Mouse (Mus musculus): ENCODE data around the gene Otog. TPM values are rescaled to one million over a fixed set of nuclear protein-coding genes. Genes with fewer than 3 reads are reported as not detected.

The Otog gene
- total RNA-seq, 2 experiments from 2014 or later: 0.07 to 0.10 TPM

- intact Hi-C loops (cut with DNase I): loop anchor here (2.0 kb wide), 2 partner anchors 99 to 327 kb away; no protein-coding TSS in a partner anchor
- peak; percentile 29 to 49 for DNase-seq (ENCODE audit: low spot score in 2 of 2)
Measured at GRCm38 (mm10) chr7:46279946-46280345, 39.2 kb downstream of the Otog start.

GRCm38 (mm10) chr7:46280896-46281295 lies 40.1 kb downstream of the Otog start:
- DNase-seq (ENCODE audit: low spot score in 2 of 2): no peak
- intact Hi-C loops (cut with DNase I): loop anchor here (2.0 kb wide), 2 partner anchors 98 to 326 kb away; no protein-coding TSS in a partner anchor

DNA sequence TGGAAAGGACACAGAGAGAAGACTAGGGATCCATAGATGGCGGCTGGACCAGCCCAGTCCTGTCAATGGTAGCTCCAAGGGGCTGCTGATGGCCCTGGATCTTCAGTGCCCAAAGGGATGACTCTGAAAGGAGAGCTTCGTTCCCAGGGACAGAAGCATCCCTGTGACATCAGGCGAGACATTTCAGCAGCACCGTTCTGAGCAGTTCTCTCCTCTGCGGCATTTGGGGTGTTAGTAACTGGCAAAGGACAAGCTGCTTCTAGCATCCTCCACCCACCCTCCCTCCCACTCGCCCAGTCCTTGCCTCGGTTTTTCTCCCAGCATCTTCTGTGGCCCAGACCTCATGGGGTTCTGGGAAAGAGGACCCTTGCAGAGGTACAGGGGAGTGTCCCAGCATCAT lies 41.5 kb downstream of the Otog start:
- no peak for DNase-seq (ENCODE audit: low spot score in 2 of 2)
- intact Hi-C loops (cut with DNase I): no loop called here

GRCm38 (mm10) chr7:46283681-46284080 lies 42.9 kb downstream of the Otog start:
- no peak for DNase-seq (ENCODE audit: low spot score in 2 of 2)
- intact Hi-C loops (cut with DNase I): no loop called here

DNA sequence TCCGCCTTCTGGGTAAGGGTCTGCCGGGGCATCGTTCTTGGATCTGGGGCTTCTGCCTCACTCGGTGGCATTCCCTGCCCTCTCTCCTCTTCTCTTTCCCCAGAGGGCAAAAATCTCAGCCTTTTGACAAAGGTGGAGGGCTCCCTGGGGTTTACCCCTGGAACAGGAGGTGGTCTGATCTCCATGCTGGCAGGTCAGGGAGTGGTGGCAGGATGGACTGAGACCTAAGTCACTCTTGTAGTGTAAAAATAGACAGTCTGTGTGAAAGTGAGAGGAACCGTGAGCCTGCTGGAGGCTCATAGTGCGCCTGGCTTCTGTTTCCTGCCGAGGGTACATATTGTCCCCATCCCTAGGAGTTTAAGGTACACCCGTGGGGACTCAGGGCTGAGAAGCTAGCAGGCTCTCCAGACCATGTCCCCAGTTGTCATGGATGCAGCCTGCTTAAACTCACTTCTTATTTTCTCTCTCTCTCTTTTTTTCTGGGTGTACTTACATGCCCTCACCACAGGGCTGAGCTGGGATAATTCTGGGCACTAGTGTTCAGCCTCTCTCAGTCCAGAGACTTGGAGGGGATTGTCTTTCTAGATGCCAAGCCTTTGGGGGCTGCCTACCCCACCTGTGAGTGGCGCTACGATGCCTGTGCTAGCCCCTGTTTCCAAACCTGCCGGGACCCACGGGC lies 44.5 kb downstream of the Otog start:
- intact Hi-C loops (cut with DNase I): no loop called here

DNA sequence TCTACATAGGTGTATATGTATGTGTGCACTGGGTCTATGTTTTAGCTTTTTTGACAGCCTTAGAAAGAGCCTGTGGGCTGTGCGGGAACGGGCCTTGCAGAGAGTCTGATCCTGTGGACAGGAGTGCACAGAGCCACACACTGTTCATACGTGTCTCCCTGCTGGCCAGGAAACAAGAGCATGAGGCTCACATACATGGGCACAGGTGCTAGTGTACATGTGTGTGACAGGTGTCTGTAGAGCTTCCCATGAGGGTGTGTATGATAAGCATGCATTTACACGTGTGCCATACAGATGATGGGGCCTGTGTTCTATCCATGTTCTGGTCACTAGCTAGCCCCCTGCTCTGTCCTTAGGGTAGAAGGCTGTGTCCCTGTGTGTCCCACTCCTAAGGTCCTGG lies 45.6 kb downstream of the Otog start:
- intact Hi-C loops (cut with DNase I): no loop called here
- no peak for DNase-seq (ENCODE audit: low spot score in 2 of 2)

More for the DNA sequence above, 44.5 kb downstream of the Otog start:
- no peak for DNase-seq (ENCODE audit: low spot score in 2 of 2)

- intact Hi-C loops (cut with DNase I): no loop called here
- DNase-seq (ENCODE audit: low spot score in 2 of 2): no peak
Measured at GRCm38 (mm10) chr7:46287051-46287450, 46.3 kb downstream of the Otog start.

DNA sequence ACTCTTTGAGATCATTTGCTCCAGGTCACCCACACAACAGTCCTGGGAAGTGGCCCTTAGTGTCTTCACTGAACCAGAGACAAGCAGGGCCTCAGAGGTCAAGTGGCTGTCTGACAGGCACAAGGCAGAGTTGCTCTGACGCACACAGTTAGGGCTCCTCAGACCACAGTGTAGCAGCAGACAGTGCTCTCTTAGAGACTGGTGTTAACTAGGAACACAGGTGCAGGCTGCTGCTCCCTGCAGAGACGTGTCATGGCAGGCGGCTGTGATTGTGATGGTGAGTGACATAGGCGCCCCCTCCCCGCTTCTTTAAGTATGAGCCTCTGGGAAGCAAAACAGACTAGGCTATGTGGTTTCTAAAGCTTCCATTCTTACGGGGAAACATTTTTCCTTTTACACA lies 55.5 kb downstream of the Otog start:
- no peak for DNase-seq (ENCODE audit: low spot score in 2 of 2)
- intact Hi-C loops (cut with DNase I): no loop called here

DNA sequence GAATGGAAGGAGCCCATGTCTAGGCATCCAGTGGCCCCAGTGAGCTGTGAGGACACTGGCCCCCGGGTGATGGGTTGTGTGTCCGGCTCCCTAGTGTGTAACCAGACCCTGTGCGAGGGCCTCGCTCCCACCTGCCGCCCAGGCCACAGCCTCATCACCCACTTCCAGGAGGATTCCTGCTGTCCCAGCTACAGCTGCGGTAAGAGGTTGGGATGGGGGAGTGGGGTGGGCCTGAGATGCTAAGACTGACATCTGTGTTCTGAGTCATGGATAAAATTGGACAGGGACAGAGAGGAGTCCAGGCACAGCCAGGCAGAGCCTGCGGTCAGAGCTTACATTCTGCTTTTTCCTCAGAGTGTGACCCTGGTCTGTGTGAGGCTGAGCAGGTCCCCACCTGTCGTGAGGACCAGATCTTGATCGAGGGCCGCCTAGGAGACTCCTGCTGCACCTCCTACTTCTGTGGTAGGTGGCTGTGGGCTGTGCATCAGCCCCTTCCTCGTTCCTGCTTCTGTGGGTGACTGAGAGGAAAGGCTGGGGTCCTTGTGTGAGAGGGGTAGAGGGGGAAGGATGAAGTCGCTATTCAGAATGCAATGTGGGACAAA lies 60.3 kb downstream of the Otog start:
- intact Hi-C loops (cut with DNase I): no loop called here
- no peak for DNase-seq (ENCODE audit: low spot score in 2 of 2)

GRCm38 (mm10) chr7:46313486-46313885 lies 72.7 kb downstream of the Otog start:
- intact Hi-C loops (cut with DNase I): no loop called here
- DNase-seq (ENCODE audit: low spot score in 2 of 2): no peak

DNA sequence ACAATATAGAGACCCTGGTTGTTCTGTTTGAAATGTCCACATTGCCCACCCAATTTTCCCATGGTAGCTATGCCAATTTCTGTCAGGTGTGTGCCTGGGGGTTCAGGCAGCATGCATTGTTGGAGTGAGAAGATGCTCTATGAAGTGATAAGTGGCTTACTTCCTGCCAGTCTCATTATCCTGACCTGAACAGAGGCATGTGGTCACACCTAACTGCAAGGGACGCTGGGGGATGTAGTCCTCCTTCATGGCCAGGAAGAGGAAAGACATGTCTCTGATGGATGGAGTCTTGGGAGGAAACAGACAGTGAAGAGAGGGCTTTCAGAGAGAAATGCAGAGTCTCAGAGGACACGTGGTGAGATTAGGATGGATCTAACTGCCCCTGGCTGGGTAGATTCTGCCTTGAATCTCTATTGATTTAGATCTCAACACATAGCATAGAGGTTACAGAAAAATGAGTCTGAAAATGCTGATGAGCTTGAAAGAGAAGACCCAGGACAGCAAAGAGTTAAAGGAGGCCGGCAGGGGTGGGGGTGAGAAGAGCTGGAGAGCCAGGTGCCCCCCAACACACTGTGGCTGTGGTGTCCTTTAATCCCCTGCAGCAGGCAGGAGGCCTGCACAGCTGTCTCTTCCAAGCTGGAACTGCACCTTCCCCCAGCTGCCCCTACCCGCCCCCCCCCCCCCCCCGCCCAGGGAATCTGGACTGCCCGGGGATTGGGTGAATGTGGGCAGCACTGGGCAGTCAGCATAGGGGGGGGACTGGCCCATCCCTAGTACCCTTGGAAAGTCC lies 73.6 kb downstream of the Otog start:
- intact Hi-C loops (cut with DNase I): no loop called here
- DNase-seq (ENCODE audit: low spot score in 2 of 2): no peak

DNA sequence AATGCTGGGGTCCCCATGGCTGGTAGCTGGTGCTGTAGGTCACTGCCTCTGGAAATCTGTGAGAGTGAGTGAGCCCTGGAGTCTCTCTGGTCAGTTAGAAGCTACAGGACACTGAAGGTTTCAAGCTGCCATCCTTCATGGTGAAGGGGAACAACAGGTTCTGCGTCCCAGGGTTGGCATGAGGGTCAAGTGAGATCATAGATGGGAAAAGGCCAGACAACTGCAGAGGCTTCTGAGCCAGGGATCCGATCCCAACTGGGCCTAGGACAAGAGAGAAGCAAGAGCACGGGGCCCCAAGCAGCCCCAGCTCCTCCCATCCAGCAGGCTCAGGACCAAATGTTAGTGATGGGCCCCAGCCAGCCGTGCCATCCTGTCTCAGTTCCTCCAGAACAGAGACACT lies 74.9 kb downstream of the Otog start:
- DNase-seq (ENCODE audit: low spot score in 2 of 2): no peak
- intact Hi-C loops (cut with DNase I): no loop called here

GRCm38 (mm10) chr7:46316948-46317347 lies 76.2 kb downstream of the Otog start:
- intact Hi-C loops (cut with DNase I): no loop called here
- no peak for DNase-seq (ENCODE audit: low spot score in 2 of 2)

- no peak for DNase-seq (ENCODE audit: low spot score in 2 of 2)
- intact Hi-C loops (cut with DNase I): no loop called here
Measured at GRCm38 (mm10) chr7:46321242-46321641, 80.5 kb downstream of the Otog start.

GRCm38 (mm10) chr7:46327896-46328295 lies 87.1 kb downstream of the Otog start:
- DNase-seq (ENCODE audit: low spot score in 2 of 2): peak in 1 of 2 experiments; percentile 26
- intact Hi-C loops (cut with DNase I): no loop called here

DNA sequence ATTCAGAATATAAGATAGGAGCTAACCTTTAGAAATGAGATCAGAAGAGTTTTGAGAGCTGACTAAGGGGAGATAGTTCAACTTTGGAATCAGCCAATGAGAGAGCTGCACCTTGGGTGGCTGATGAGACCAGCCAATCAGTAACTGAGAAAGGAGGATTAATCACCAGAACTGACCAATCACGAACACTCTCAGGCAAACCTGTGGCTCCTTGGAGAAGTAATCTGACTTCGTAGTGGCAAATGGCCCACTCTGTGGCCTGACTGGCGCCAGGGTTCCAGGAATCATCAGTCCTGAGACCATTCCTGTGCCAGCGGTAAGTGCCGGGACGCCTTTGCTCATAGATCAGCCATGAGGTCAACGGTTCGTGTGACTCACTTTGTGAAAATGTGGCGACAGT lies 96.6 kb downstream of the Otog start:
- intact Hi-C loops (cut with DNase I): no loop called here

DNA sequence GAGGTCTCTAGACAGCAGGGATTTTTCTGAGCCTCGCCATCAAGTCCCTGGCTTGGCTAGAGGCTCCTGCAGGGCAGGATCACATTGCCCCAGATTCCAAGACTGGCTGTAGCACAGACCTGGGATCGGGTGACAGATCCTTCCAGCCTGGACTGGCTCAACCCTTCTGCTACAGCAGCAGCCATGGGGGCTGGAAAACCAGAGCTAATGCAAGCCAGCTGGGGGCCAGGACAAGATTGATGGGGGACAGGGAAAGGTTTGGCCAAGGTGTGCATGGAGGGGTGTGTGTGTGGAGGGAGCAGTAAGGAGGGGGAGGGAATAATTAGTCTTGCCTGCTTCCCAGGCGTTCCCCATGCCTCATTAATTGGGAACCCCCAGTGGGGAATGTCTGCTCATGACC lies 99.0 kb downstream of the Otog start:
- no peak for DNase-seq (ENCODE audit: low spot score in 2 of 2)
- intact Hi-C loops (cut with DNase I): no loop called here

More for the DNA sequence above, 96.6 kb downstream of the Otog start:
- DNase-seq (ENCODE audit: low spot score in 2 of 2): no peak

DNA sequence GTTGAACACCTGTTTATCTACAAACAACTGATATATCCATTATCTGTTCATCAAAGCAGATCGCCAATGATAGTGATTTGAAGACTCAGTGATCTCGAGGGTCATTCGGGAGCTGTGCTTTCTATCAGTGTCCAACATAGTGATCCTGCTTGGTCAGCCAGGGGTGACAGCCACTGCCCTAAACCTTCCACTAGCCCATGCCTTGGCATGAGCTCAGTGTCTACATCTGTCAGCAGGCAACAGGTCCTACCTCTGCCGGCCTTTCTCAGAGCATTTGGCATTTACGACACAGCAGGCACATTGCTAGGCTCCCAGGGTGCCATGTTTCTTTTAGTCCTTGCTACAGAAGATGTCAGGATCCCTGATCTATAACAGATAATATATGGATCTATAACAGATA lies 99.5 kb downstream of the Otog start:
- no peak for DNase-seq (ENCODE audit: low spot score in 2 of 2)
- intact Hi-C loops (cut with DNase I): no loop called here

- intact Hi-C loops (cut with DNase I): no loop called here
- no peak for DNase-seq (ENCODE audit: low spot score in 2 of 2)
Measured at GRCm38 (mm10) chr7:46341471-46341870, 100.7 kb downstream of the Otog start.

GRCm38 (mm10) chr7:46347692-46348091 lies 106.9 kb downstream of the Otog start:
- intact Hi-C loops (cut with DNase I): no loop called here
- DNase-seq (ENCODE audit: low spot score in 2 of 2): no peak

DNA sequence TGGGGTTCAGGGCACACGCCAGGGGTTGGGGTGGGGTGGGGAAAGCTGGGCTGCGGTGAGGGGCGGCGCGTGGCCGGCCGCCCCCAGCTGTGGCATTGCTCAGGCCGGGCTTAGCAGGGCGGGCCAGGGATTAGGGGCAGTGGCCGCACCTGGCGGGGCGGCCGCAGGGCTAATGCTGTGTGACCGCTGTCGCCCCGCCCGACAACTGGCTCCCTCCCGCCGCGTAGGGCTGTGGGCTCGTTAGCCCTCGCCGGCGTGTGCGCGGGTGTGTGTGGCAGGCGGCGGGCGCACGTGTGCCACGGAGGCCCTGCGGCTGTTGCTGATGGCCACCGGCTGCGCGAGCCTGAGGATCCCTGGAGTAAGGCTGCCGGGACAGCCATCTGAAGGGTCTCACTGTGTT lies 108.0 kb downstream of the Otog start:
- DNase-seq (ENCODE audit: low spot score in 2 of 2): peak in 1 of 2 experiments; percentile 32
- intact Hi-C loops (cut with DNase I): no loop called here

Data from left cerebral cortex, postnatal 36 days (tissue).